Mouse (Mus musculus) neural tube, embryonic 14.5 days (tissue): ENCODE data around the gene Zkscan2. TPM values are rescaled to one million over a fixed set of nuclear protein-coding genes. Genes with fewer than 3 reads are reported as not detected.

Source experiments
- polyA plus RNA-seq: library from polyadenylated mRNA; unstranded; fragments of >200 nt; fragmentation: Nextera tagmentation; extraction: Ambion mirVana; gene quantifications from 2 replicates; pipeline ENCODE4 v1.2.1, GENCODE M21; 2014

Zkscan2 gene
- polyA plus RNA-seq, 1 experiment from 2014 or later, result 23.4 TPM

Other genes with a start within 250 kb of the Zkscan2 start
- 99.8 and 112 TPM in 2 replicates for gene Lcmt1, start 130.7 kb downstream of the Zkscan2 start, polyA plus RNA-seq
- 10.3 and 14.6 TPM in 2 replicates for gene Arhgap17, start 130.5 kb downstream of the Zkscan2 start, polyA plus RNA-seq
- not detected in 2 replicates for gene Aqp8, start 38.2 kb downstream of the Zkscan2 start, polyA plus RNA-seq